8 mouse cellular contexts compared by ENCODE assay signal in the genomic region with DNA sequence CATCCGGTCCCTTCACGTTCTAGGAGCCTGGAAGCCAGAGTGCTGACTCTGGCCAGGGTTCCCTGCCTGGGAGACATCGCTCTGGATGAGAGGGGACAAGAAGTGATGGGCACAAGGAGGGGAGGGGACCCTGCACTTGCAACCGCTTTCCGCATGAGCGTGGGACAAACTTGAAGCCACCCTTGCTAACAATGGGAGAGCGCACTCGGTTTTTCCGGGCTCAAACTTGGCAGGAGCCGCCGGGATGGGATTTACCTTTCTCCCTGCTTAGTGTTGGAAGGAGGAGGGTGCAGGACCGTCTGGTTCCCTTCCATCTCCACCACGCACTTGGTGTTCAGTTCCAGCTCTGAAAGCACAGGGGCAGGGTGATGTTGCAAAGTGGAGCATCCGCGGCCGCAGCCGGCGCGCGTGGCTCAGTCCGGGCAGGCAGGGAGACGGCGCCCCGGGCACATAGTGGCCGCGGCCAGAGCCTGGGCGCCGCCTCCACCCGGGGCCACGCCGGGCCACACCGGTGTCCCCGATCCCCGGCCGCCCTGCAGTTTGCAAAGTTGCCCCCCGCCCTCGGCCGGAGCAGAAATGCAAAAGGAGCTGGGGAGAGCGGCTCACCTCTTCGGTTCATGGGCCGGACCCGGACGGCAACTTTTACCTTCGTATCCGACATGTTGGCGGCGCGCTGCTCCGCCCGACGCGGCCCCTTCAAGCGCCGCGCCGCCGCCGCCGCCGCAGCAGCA. TPM values are rescaled to one million over a fixed set of nuclear protein-coding genes. Genes with fewer than 3 reads are reported as not detected.
A peak's percentile ranks its signal among the peaks of the same experiment; 100 is the strongest.
DNase-seq lines count a peak whose midpoint lies in the region; ATAC-seq lines count a peak whose summit lies in the region.

No protein-coding gene starts in this region.

- DNase-seq in WW6 (ENCODE audit: low read depth, low spot score): peak; percentile 52
- peak; percentile 65 for DNase-seq in cerebellum, adult 8-10 months
- DNase-seq in frontal cortex, adult 2 months (ENCODE audit: extremely low spot score in 1 of 2, low spot score in 1 of 2): peak; percentile 15 to 47
- peak; percentile 24 to 33 for DNase-seq in layer of hippocampus, postnatal 25 days (ENCODE audit: extremely low spot score in 1 of 2, low spot score in 1 of 2)
- DNase-seq in lung, postnatal 4 days: peak; percentile 66 to 74
- peak; percentile 46 to 55 for DNase-seq in right cerebral cortex, postnatal 10 days (ENCODE audit: low spot score in 2 of 2)

- H3K4me3 ChIP-seq in hindbrain, embryonic 12.5 days: peak overlapping the region; percentile 82

- ATAC-seq in hindbrain, embryonic 12.5 days (ENCODE audit: low FRiP score): peak; percentile 71
- ATAC-seq in erythroid progenitor cell, adult 5-6 weeks (replicated peaks; ENCODE audit: low FRiP score, poor library complexity, severe bottlenecking): no peak

- peak overlapping the region; percentile 98 for H3K27ac ChIP-seq in hindbrain, embryonic 12.5 days

- H3K9ac ChIP-seq in hindbrain, embryonic 12.5 days: peak overlapping the region; percentile 86

- under 1% methylated on average over 45 of the region's 60 CpGs for WGBS in hindbrain, embryonic 12.5 days

- H3K4me1 ChIP-seq in hindbrain, embryonic 12.5 days: peaks cover 26% of the 10 kb centered on the region

- H3K27me3 ChIP-seq in hindbrain, embryonic 12.5 days: no peaks in the 10 kb centered on the region

- H3K36me3 ChIP-seq in hindbrain, embryonic 12.5 days: peaks cover 11% of the 10 kb centered on the region; the same call in 1 of the 2 replicates

- peak overlapping the region; percentile 68 for H3K4me2 ChIP-seq in hindbrain, embryonic 12.5 days (replicated peaks)

- no peaks in the 10 kb centered on the region for H3K9me3 ChIP-seq in hindbrain, embryonic 12.5 days (replicated peaks)

RNA-seq across cellular contexts. Expression of gene Kif13a, which starts 0.5 kb away (rescaled TPM):
- polyA plus RNA-seq in frontal cortex, adult 2 months (2012; rRNA removed): 12.9 and 14.1 TPM in 2 replicates
- polyA plus RNA-seq in hindbrain, embryonic 12.5 days (2016; fragmentation: Nextera tagmentation; extraction: Ambion mirVana): 22.3 and 23.9 TPM in 2 replicates
- total RNA-seq in layer of hippocampus, postnatal 25 days (2021): 10 to 100 TPM; 17.5 to 21.9 TPM
- total RNA-seq in erythroid progenitor cell, adult 5-6 weeks (2015; ENCODE audit: low replicate concordance): 1.7 and 3.6 TPM in 2 replicates
- total RNA-seq in erythroid progenitor cell, adult 5-6 weeks (2017; ENCODE audit: low replicate concordance): 6.5 and 6.7 TPM in 2 replicates
